17 mouse cellular contexts compared by ENCODE assay signal in genomic region chr7:63815531-63815930, GRCm38 (mm10).
DNase-seq lines count a peak whose midpoint lies in the region; ATAC-seq and TF ChIP-seq lines count a peak whose summit lies in the region.
"Had no signal": no experiment of that assay in that cellular context is flagged by ENCODE, and none has a peak within 500 bp of the region (broad histone marks: within the 10 kb centered on the region; RNA-seq: fewer than 3 reads in every experiment).

No protein-coding gene starts in this region.

- no peak for DNase-seq in embryonic facial prominence, embryonic 10.5 days (ENCODE audit: low spot score)
- no peak for DNase-seq in thymus, adult 2 months
- no peak for DNase-seq in thymus, adult 18-20 months
- DNase-seq in induced T-regulatory cell, adult 2 months (ENCODE audit: low read depth) = peak; percentile 70
- DNase-seq in right cerebral cortex, postnatal 25 days = no peak
- DNase-seq in heart, adult 2 months = no peak
- no peak for DNase-seq in forebrain, embryonic 11.5 days (ENCODE audit: low spot score)
- DNase-seq: cerebellum, adult 8-10 months; gastrocnemius, postnatal 36 days; left cerebral cortex, postnatal 4 days; retina, postnatal 1 day; right cerebral cortex, postnatal 4 days had no signal

- H3K27me3 ChIP-seq in embryonic facial prominence, embryonic 13.5 days = no peaks in the 10 kb centered on the region
- H3K27me3 ChIP-seq in embryonic facial prominence, embryonic 10.5 days (replicated peaks; ENCODE audit: low read depth, poor library complexity, severe bottlenecking) = no peaks in the 10 kb centered on the region
- no peaks in the 10 kb centered on the region for H3K27me3 ChIP-seq in thymus, adult 2 months (ENCODE audit: control insufficient read depth, insufficient read depth, low read length)
- H3K27me3 ChIP-seq in heart, adult 2 months (ENCODE audit: control insufficient read depth, insufficient read depth, low read length) = no peaks in the 10 kb centered on the region
- no peaks in the 10 kb centered on the region for H3K27me3 ChIP-seq in forebrain, embryonic 11.5 days (ENCODE audit: control insufficient read depth, insufficient read depth, low read length)
- H3K27me3 ChIP-seq: forebrain, embryonic 15.5 days; liver, embryonic 15.5 days had no signal

- no peaks in the 10 kb centered on the region for H3K36me3 ChIP-seq in embryonic facial prominence, embryonic 13.5 days
- H3K36me3 ChIP-seq in embryonic facial prominence, embryonic 10.5 days (replicated peaks) = no peaks in the 10 kb centered on the region
- no peaks in the 10 kb centered on the region for H3K36me3 ChIP-seq in thymus, adult 2 months (ENCODE audit: control insufficient read depth, insufficient read depth, low read length)
- no peaks in the 10 kb centered on the region for H3K36me3 ChIP-seq in heart, adult 2 months (ENCODE audit: control insufficient read depth, insufficient read depth, low read length)
- H3K36me3 ChIP-seq in forebrain, embryonic 11.5 days (ENCODE audit: control insufficient read depth, insufficient read depth, low read length) = no peaks in the 10 kb centered on the region
- H3K36me3 ChIP-seq: forebrain, embryonic 15.5 days; hindbrain, embryonic 10.5 days; liver, embryonic 15.5 days had no signal

- no peak overlapping the region for H3K9ac ChIP-seq in embryonic facial prominence, embryonic 13.5 days
- no peak overlapping the region for H3K9ac ChIP-seq in heart, adult 2 months (ENCODE audit: low read depth, low read length)
- no peak overlapping the region for H3K9ac ChIP-seq in forebrain, embryonic 11.5 days (ENCODE audit: low read length)
- H3K9ac ChIP-seq: forebrain, embryonic 15.5 days; liver, embryonic 15.5 days had no signal

- H3K4me3 ChIP-seq in embryonic facial prominence, embryonic 13.5 days = no peak overlapping the region
- no peak overlapping the region for H3K4me3 ChIP-seq in embryonic facial prominence, embryonic 10.5 days
- H3K4me3 ChIP-seq in thymus, adult 2 months (ENCODE audit: control insufficient read depth, insufficient read depth, low read length) = no peak overlapping the region
- no peak overlapping the region for H3K4me3 ChIP-seq in heart, adult 2 months
- no peak overlapping the region for H3K4me3 ChIP-seq in forebrain, embryonic 11.5 days (ENCODE audit: low read depth, low read length)
- H3K4me3 ChIP-seq: forebrain, embryonic 15.5 days; hindbrain, embryonic 10.5 days; liver, embryonic 15.5 days had no signal

- TF ChIP-seq CTCF in thymus, adult 2 months (IDR thresholded peaks at IDR 0.05; ENCODE audit: borderline replicate concordance, control insufficient read depth, extremely low read depth, insufficient read depth, low read length, poor library complexity) = no peak
- TF ChIP-seq CTCF in heart, adult 2 months (IDR thresholded peaks at IDR 0.05) = no peak

- WGBS in embryonic facial prominence, embryonic 13.5 days = 90% methylated on average over 9 of the region's 9 CpGs
- 93% methylated on average over 9 of the region's 9 CpGs for WGBS in embryonic facial prominence, embryonic 10.5 days
- WGBS in thymus, adult 2 months = 86% methylated on average over 9 of the region's 9 CpGs
- WGBS in heart, adult 2 months = 84% methylated on average over 9 of the region's 9 CpGs
- 92% methylated on average over 9 of the region's 9 CpGs for WGBS in forebrain, embryonic 11.5 days

- TF ChIP-seq EP300 in heart, adult 2 months (IDR thresholded peaks at IDR 0.05; ENCODE audit: insufficient read depth, low read depth, low read length) = no peak

- no peak for TF ChIP-seq POLR2A in thymus, adult 2 months (IDR thresholded peaks at IDR 0.05; ENCODE audit: control insufficient read depth, extremely low read depth, insufficient read depth, low read length, poor library complexity)
- no peak for TF ChIP-seq POLR2A in heart, adult 2 months (IDR thresholded peaks at IDR 0.05; ENCODE audit: insufficient read depth, low read depth, low read length)

- peak overlapping the region; percentile 83; the same call in 1 of the 2 replicates for H3K27ac ChIP-seq in embryonic facial prominence, embryonic 13.5 days
- no peak overlapping the region for H3K27ac ChIP-seq in embryonic facial prominence, embryonic 10.5 days (replicated peaks)
- peak overlapping the region; percentile 25 for H3K27ac ChIP-seq in thymus, adult 2 months (ENCODE audit: control insufficient read depth, insufficient read depth, low read length)
- no peak overlapping the region for H3K27ac ChIP-seq in heart, adult 2 months
- no peak overlapping the region for H3K27ac ChIP-seq in forebrain, embryonic 11.5 days (ENCODE audit: low read depth, low read length)
- H3K27ac ChIP-seq: forebrain, embryonic 15.5 days; hindbrain, embryonic 10.5 days; hindbrain, postnatal 0 days; liver, embryonic 15.5 days had no signal

- no peak overlapping the region for H3K4me2 ChIP-seq in embryonic facial prominence, embryonic 13.5 days
- H3K4me2 ChIP-seq in forebrain, embryonic 11.5 days (ENCODE audit: low read depth, low read length, severe bottlenecking) = no peak overlapping the region
- H3K4me2 ChIP-seq: forebrain, embryonic 15.5 days; liver, embryonic 15.5 days had no signal

- H3K9me3 ChIP-seq in embryonic facial prominence, embryonic 13.5 days = no peaks in the 10 kb centered on the region
- H3K9me3 ChIP-seq in embryonic facial prominence, embryonic 10.5 days = no peaks in the 10 kb centered on the region
- no peaks in the 10 kb centered on the region for H3K9me3 ChIP-seq in forebrain, embryonic 11.5 days (ENCODE audit: control insufficient read depth, low read length)
- H3K9me3 ChIP-seq: forebrain, embryonic 15.5 days; hindbrain, embryonic 10.5 days; liver, embryonic 15.5 days had no signal

- peaks cover 12% of the 10 kb centered on the region for H3K4me1 ChIP-seq in embryonic facial prominence, embryonic 13.5 days
- peaks cover 2% of the 10 kb centered on the region; the same call in 1 of the 2 replicates for H3K4me1 ChIP-seq in embryonic facial prominence, embryonic 10.5 days
- peaks cover 27% of the 10 kb centered on the region for H3K4me1 ChIP-seq in thymus, adult 2 months (replicated peaks; ENCODE audit: control insufficient read depth, insufficient read depth, low read length)
- H3K4me1 ChIP-seq in heart, adult 2 months (ENCODE audit: control insufficient read depth, insufficient read depth, low read length) = peaks cover 8% of the 10 kb centered on the region
- H3K4me1 ChIP-seq in forebrain, embryonic 11.5 days (replicated peaks; ENCODE audit: control insufficient read depth, insufficient read depth, low read length) = no peaks in the 10 kb centered on the region
- H3K4me1 ChIP-seq: forebrain, embryonic 15.5 days; liver, embryonic 15.5 days had no signal

- intact Hi-C loops in heart, adult 2 months (cut with DNase I) = loop anchor here (5.0 kb wide), 2 partner anchors 37 to 72 kb away; no protein-coding TSS in a partner anchor

- no peak for ATAC-seq in embryonic facial prominence, embryonic 13.5 days (ENCODE audit: insufficient number of reproducible peaks, insufficient read depth, low FRiP score, low TSS enrichment, low read depth)
- no peak for ATAC-seq in forebrain, embryonic 11.5 days (replicated peaks; ENCODE audit: low FRiP score)
- ATAC-seq: forebrain, embryonic 15.5 days; hindbrain, postnatal 0 days had no signal

- no peaks in the 10 kb centered on the region for H3K79me2 ChIP-seq in heart, adult 2 months (replicated peaks; ENCODE audit: control insufficient read depth, insufficient read depth, low read length)

Comparison
In these comparisons a context has a peak if more than half of its experiments do, and no peak if none do; other contexts are left out.
1. H3K27ac ChIP-seq: peak in embryonic facial prominence, embryonic 13.5 days (single experiment) and thymus, adult 2 months (single experiment); none in embryonic facial prominence, embryonic 10.5 days (single experiment), heart, adult 2 months (single experiment) and forebrain, embryonic 11.5 days (single experiment).